Mouse (Mus musculus) frontal cortex, adult (tissue): ENCODE data around the gene Fcer1g.
A peak's percentile ranks its signal among the peaks of the same experiment; 100 is the strongest.
"Not testable (repeated sequence)": the region's sequence is repeated elsewhere in the genome, so short reads cannot be mapped to it uniquely, and the experiment has no call there.

Source experiments
- ATAC-seq: cut with Nextera tagmentation; 2 replicates; pipeline ENCODE4 v1.9.2; 2017; ENCODE audit warnings: mild to moderate bottlenecking, moderate library complexity, mixed read lengths; ENCODE audit not compliant: low TSS enrichment

Fcer1g gene

DNA sequence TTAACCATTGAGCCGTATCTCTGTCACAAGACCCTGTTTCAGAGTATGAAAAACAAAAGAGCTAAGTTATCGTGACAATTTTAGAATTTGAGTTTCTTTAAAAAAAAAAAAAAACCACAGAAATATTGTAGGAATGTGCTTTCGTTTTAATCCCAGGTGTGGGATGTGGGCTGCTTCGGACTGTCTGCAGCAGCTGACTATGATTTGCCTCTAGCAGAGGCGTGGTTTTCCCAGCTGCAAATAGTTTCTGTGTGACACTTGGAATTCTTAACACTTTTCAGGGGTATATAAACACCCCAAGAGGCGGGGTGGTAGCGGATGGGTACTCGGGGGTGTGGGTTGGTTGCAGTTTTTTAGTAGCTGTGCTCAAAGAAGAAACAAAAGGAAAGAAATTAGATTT lies 11.2 kb upstream of the Fcer1g start:
- no peak for ATAC-seq

GRCm38 (mm10) chr1:171241952-171242351 lies 7.8 kb upstream of the Fcer1g start:
- ATAC-seq = not testable (repeated sequence)

DNA sequence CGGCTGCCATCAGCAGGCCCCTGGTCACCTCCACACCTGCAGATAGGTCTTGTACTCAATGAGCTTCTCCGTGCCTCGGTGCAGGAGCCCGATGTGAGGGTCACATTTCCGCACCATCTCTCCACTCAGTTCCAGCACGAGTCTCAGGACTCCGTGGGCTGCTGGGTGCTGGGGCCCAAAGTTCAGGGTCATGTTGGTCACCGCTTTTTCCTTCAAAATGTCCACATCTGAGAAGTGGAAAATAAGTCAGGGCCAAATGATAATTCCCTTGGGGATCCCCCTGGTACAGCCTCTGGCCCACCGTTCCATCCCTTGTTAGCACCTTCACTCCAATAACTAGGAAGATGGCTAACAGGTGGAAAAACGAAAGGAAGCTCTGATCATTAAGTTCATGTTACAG lies 6.7 kb upstream of the Fcer1g start:
- ATAC-seq = no peak

DNA sequence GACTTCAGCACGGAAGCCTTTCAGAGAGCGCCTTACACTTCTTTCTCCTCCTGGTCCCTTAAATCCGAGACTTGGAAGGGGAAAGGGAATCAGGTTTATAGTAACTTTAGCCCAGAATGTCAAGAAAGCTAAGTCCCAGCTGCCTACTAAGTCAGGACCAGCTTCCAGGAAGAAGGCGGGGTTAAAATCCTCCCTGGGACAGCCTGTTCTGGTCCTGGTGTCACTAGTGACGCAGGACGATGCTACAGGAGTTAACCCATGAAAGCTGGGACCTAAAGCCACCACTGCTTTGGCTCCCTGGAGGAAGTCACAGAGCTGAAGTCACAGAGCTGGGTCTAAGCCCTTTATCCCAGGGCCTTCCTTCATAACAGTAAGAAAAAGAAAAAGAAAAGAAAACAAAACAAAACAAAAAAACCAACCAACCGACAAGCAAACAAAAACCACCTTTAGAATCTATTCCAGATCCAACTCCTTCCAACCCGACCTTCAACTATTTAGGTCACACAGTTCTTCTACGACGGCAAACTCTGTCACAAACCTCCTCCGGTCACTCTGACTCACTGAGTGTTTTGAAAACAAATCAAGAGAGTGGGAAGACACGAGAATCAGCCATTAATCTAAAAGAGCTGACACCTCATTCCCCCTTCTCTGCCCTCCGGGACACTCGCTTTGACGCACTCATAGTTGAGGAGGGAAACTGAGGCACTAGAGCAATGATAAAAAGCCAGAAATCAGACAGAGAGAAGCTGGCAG lies 6.0 kb upstream of the Fcer1g start:
- ATAC-seq = no peak

DNA sequence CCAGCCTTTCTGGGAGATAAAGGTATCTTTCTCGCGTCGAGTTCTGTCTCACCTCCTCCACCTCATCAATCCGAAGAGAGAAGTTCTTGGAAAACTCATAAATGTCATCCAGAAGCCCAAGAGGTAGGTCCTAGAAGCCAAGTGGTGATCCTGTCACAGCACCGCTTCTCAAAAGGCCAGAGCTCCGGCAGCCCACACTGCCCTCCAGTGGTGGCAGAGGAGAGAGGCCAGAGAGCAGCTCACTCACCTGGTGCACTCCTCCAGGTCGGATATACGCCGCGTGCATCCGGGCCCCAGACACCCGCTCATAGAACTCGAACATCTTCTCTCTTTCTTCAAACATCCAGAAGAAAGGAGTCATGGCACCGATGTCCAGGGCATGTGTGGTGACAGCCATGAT lies 4.3 kb upstream of the Fcer1g start:
- peak; percentile 56; the same call in 1 of the 2 replicates for ATAC-seq

DNA sequence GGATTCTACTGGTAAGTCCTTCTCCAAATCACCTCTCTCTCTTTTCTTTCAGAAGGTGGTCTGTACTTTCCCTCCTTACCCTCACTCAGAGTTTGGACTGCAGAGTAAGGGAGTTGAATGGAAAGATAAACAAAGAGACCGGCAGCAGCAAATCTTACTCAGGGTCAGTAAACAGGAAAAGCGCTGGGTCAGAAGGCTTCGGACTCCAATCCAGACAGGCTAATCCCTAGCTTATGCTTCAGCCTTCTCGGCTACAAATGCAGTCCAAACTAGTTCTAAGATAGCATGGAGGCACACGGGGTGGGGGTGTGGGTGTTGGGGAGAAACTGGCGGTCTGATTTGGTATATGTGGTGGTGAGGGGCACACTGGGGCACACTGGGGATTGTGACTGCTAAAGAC lies 3.3 kb upstream of the Fcer1g start:
- no peak for ATAC-seq

DNA sequence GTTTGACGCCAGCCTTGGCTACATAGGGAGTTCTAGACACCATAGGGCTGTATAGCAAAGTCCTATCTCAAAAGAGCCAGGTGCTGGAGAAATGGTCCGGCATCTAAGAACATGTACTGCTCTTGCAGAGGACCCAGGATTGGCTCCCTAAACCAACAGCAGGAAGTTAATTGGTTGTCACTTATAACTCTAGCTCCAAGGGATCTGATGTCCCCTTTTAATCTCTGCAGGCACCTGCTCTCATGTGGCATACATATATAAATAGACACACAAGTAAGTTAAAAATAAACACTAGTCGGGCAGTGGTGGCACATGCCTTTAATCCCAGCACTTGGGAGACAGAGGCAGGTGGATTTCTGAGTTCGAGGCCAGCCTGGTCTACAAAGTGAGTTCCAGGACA lies 1.6 kb upstream of the Fcer1g start:
- no peak for ATAC-seq

- ATAC-seq = no peak
These were observed 373 bp upstream of the Fcer1g start for GRCm38 (mm10) chr1:171234538-171234937.

DNA sequence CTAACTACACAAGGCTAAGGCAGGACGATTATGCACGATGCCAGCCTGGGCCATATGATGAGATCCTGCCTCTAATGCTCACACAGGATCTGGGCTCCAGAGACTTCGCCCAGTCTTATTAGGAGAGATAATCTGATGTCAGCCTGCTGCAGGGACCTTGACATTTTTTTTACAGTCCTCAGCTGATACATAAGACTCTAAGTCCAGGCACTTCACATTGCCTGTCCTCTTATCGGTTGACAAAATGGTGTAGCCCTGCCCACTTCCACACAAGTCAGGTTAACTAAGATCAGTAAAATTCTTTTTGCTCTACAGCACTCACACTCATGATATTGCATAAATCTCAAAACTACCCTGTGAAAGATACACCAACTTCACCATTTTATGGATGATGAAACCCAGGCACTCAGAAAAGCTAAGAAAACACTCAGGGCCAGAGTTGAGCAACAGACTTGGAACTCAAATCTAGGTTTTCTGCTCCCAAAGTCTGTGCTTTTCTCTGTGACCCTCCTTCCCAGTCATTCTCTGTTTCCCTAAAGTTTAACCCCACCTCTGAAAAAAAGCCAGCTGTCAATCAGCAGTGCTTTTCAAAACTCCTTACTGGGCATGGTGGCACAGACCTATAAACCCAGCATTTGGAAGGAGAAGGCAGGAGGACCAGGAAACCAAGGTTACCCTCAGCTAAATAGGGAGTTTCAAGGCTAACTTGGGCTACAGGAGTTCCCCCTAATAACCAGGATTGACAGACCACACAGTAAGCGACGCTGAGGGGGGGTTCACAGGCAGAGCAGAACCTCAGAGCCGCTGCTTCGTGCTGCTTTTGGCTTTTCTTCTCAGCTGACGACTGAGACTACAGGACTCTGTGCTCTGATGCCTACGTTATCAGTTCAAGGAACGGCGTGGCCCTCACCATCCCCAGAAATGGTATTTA lies 1.1 kb downstream of the Fcer1g start:
- no peak for ATAC-seq

- ATAC-seq = no peak
These were observed 1.8 kb downstream of the Fcer1g start for GRCm38 (mm10) chr1:171232348-171232747.

DNA sequence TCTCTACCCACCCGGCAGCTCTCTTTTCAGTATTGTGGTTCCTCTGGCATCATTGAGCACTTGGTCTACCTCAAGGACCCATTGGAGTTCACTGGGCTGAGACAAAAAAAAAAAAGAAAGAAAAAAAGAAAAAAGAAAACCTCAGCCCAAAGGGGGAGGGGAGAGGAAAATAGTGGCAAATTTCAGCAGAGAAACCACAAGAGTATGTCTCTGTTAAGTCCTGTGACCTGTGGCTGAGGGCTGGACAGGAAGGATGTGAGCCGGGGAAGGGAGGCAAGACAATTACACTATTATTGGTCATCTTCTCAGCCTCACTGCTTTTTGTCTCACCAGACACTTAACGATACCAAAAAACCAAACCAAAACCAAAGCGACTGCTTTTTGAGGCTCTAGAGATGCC lies 2.3 kb downstream of the Fcer1g start:
- ATAC-seq = no peak

DNA sequence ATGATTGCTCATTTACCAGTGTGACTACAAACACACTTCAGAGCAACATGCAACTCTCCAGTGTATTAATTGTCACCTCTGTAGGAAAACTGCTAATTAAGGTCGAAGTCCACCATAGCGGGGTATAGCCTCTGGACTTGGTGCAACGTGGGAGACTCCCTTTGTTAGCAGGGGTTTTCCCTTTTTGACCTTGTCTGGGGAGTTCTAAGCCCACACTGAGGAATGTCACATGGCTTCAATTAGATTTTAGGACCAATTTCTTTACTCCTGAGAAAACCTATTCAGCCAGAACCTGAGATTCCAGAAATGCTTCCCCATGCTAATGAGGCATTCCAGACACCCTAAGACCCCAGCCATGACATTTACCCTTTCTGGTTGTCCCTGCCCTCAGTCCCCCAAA lies 4.0 kb downstream of the Fcer1g start:
- no peak for ATAC-seq

GRCm38 (mm10) chr1:171229750-171230149 lies 4.4 kb downstream of the Fcer1g start:
- ATAC-seq = no peak

DNA sequence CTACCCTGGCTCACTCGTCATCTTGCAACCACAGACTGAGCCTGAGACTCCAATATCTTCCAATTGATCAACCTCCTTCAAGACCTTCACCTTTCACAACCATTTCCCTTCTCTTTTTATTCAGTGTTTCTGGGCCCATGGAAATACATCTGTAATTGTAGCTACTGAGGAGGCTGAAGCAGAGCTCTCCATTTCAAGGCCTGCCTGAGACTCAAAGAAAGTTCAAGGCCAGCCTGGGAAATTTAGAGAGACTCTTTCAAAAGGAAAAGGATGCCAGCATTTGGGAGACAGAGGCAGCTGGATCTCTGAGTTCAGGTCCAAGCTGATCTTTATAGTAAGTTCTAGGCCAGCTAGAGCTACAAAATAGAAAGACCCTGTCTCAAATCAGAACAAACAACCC lies 6.3 kb downstream of the Fcer1g start:
- no peak for ATAC-seq

- no peak for ATAC-seq
These were observed 7.4 kb downstream of the Fcer1g start for GRCm38 (mm10) chr1:171226780-171227179.

- no peak for ATAC-seq
These were observed 9.3 kb downstream of the Fcer1g start, which contains the start of gene Apoa2 for GRCm38 (mm10) chr1:171224857-171225256. TSS of gene Apoa2 (plus strand) at chr1:171225054.

GRCm38 (mm10) chr1:171223796-171224195 lies 10.4 kb downstream of the Fcer1g start:
- ATAC-seq = no peak

- no peak for ATAC-seq
These were observed 11.0 kb downstream of the Fcer1g start for GRCm38 (mm10) chr1:171223168-171223567.

GRCm38 (mm10) chr1:171222238-171223155 lies 11.7 kb downstream of the Fcer1g start, which contains the start of gene Tomm40l:
TSS of gene Tomm40l (minus strand) at chr1:171222514.
- ATAC-seq = peak; percentile 95

GRCm38 (mm10) chr1:171221281-171222193 lies 12.6 kb downstream of the Fcer1g start:
- no peak for ATAC-seq

DNA sequence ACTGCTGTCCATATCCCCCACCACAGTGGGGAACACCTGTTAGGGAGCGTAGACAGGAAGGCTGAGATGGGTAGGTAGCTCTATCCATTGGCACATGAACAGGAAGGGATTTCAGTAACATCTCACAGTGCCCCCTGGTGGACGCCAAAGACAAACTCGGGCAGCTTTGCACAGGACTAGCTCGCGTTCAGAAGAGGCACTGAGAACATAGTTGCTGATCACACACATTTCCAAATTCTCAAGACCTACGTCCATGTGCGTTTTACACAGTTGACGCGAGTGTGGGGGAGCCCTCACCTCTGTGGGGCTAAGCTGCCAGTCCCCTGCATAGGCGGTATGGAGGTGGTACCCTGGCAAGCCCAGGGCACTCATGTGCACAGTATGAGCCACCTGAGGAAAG lies 13.3 kb downstream of the Fcer1g start:
- peak; percentile 38 for ATAC-seq
